Mouse (Mus musculus): ENCODE measurements at regions not wholly inside any gene's neighbourhood (a gene's known extent, or its start where the extent isn't known, plus 50 kb on each side); places are given as distances from the start of the nearest gene placed in this dataset.

DNA sequence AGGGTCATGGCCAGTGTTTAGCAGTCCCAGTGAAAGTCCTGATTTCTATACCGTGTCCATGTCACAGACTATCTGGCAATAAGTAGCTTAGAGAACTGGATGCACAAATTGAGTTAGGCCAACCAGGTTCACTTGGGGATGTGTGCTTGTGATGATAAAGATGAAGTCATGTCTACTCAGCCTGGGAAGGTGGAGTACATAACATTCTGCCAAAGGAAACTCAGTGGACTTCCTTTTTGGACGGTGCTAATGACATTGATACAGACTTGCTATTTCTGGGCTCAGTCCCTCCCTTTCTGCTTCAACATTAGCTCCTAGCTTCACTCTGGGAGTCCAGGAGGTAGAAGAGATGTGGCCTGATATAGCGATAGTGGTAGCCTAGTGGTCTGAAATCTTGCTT lies 240.7 kb upstream of the Tbx18 start:
- Histone ChIP-seq H3K9ac (ENCODE audit: control insufficient read depth, low read depth, low read length, poor library complexity, severe bottlenecking) (no peak overlapping the region), H3K9me3 (replicated peaks; ENCODE audit: insufficient read depth, low read length) (no peaks in the 10 kb centered on the region), H3K4me1 (ENCODE audit: control insufficient read depth in 1 of 2, insufficient read depth in 2 of 2, low read length in 2 of 2) (no peaks in the 10 kb centered on the region), H3K27ac (ENCODE audit: control insufficient read depth, low read depth, low read length) (no peak overlapping the region), H3K27me3 (ENCODE audit: control insufficient read depth in 1 of 2, insufficient read depth in 2 of 2, low read length in 2 of 2) (no peaks in the 10 kb centered on the region), H3K79me2 (ENCODE audit: control insufficient read depth, insufficient read depth, low read length, poor library complexity) (no peaks in the 10 kb centered on the region), H3K36me3 (ENCODE audit: control insufficient read depth in 1 of 2, insufficient read depth in 2 of 2, low read length in 2 of 2) (no peaks in the 10 kb centered on the region), H3K4me3 (ENCODE audit: control insufficient read depth in 1 of 2, insufficient read depth in 1 of 2, low read depth in 2 of 2, low read length in 2 of 2) (no peak overlapping the region)
- no peak for DNase-seq (ENCODE audit: low read depth, low spot score)
- TF ChIP-seq USF2 (IDR thresholded peaks at IDR 0.05; ENCODE audit: borderline replicate concordance in 1 of 2, insufficient read depth in 1 of 2, low read depth in 1 of 2, low read length in 2 of 2) (no peak), MYB (IDR thresholded peaks at IDR 0.05; ENCODE audit: low read depth, low read length) (no peak), GABPA (IDR thresholded peaks at IDR 0.05; ENCODE audit: low read depth, low read length) (no peak), SIN3A (IDR thresholded peaks at IDR 0.05; ENCODE audit: low read length) (no peak), SMC3 (IDR thresholded peaks at IDR 0.05; ENCODE audit: low read depth, low read length) (no peak), MAFK (IDR thresholded peaks at IDR 0.05; ENCODE audit: borderline replicate concordance, low read depth, low read length) (no peak), CTCF (IDR thresholded peaks at IDR 0.05 in 2 of 3, conservative IDR thresholded peaks at IDR 0.05 in 1 of 3; ENCODE audit: control insufficient read depth in 1 of 3, insufficient read depth in 1 of 3, low read depth in 2 of 3, low read length in 3 of 3, poor library complexity in 1 of 3, severe bottlenecking in 1 of 3) (no peak), CHD1 (IDR thresholded peaks at IDR 0.05; ENCODE audit: low read depth, low read length) (no peak), UBTF (IDR thresholded peaks at IDR 0.05; ENCODE audit: borderline replicate concordance, insufficient read depth, low read depth, low read length) (no peak), MYC (IDR thresholded peaks at IDR 0.05; ENCODE audit: low read depth, low read length) (no peak)

DNA sequence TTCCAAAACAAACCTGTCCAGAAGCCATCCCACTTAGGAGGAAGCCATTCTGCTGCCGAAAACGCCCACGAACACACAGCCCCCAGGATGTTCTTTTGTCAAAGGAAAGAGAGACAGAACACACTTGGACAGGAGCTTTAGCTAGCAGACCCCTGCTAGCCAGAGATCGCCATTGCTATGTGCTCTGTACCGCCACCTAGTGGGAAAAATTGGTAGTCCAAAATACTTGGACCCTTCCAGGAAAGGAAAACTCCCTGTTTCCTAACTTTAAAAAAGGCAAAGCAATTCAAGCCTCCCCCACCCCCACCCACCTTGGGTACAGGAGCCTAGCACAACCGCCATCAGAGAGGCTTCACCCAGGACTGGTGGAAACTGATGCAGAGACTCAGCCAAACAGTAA lies 242.5 kb upstream of the Tbx18 start:
- no peaks in the 10 kb centered on the region for H3K4me1 ChIP-seq (ENCODE audit: control insufficient read depth in 1 of 2, insufficient read depth in 2 of 2, low read length in 2 of 2)
- H3K9ac ChIP-seq (ENCODE audit: control insufficient read depth, low read depth, low read length, poor library complexity, severe bottlenecking): no peak overlapping the region
- TF ChIP-seq ZMIZ1 (IDR thresholded peaks at IDR 0.05; ENCODE audit: low read depth, low read length): no peak
- TF ChIP-seq CTCF (IDR thresholded peaks at IDR 0.05 in 2 of 3, conservative IDR thresholded peaks at IDR 0.05 in 1 of 3; ENCODE audit: control insufficient read depth in 1 of 3, insufficient read depth in 1 of 3, low read depth in 2 of 3, low read length in 3 of 3, poor library complexity in 1 of 3, severe bottlenecking in 1 of 3): peak in 1 of 3 experiments; percentile 15; a peak in 2 of 6 replicates
- no peak for TF ChIP-seq MAX (IDR thresholded peaks at IDR 0.05; ENCODE audit: low read length)
- H3K27ac ChIP-seq (ENCODE audit: control insufficient read depth, low read depth, low read length): no peak overlapping the region
- no peaks in the 10 kb centered on the region for H3K9me3 ChIP-seq (replicated peaks; ENCODE audit: insufficient read depth, low read length)
- H3K27me3 ChIP-seq (ENCODE audit: control insufficient read depth in 1 of 2, insufficient read depth in 2 of 2, low read length in 2 of 2): no peaks in the 10 kb centered on the region
- DNase-seq (ENCODE audit: low read depth, low spot score): no peak
- no peak overlapping the region for H3K4me3 ChIP-seq (ENCODE audit: control insufficient read depth in 1 of 2, insufficient read depth in 1 of 2, low read depth in 2 of 2, low read length in 2 of 2)
- no peaks in the 10 kb centered on the region for H3K79me2 ChIP-seq (ENCODE audit: control insufficient read depth, insufficient read depth, low read length, poor library complexity)
- H3K36me3 ChIP-seq (ENCODE audit: control insufficient read depth in 1 of 2, insufficient read depth in 2 of 2, low read length in 2 of 2): no peaks in the 10 kb centered on the region

DNA sequence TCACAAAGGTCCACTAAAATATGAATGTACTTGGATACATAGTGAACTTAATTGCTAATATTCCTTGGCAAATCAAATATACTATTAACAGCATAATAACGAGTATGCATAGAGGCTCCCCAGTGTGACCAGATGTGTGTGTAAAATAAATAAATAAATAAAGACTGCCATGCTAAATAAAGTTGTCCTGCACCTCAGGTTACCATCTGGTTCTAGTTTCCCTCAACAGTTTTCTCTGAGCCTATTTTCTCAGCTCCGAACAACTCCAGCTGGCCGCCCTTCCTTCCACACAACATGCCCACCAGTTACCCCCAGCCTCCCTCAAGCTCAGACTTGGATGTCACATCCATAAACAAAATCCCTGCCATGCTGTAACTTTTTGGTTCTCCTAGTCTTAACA lies 253.8 kb upstream of the Tbx18 start:
- no peak overlapping the region for H3K4me3 ChIP-seq (ENCODE audit: control insufficient read depth in 1 of 2, insufficient read depth in 1 of 2, low read depth in 2 of 2, low read length in 2 of 2)
- TF ChIP-seq SIN3A (IDR thresholded peaks at IDR 0.05; ENCODE audit: low read length) (no peak), MAFK (IDR thresholded peaks at IDR 0.05; ENCODE audit: borderline replicate concordance, low read depth, low read length) (no peak), ZMIZ1 (IDR thresholded peaks at IDR 0.05; ENCODE audit: low read depth, low read length) (no peak), BHLHE40 (IDR thresholded peaks at IDR 0.05; ENCODE audit: borderline replicate concordance, low read depth, low read length) (no peak)
- H3K9me3 ChIP-seq (replicated peaks; ENCODE audit: insufficient read depth, low read length): no peaks in the 10 kb centered on the region
- DNase-seq (ENCODE audit: low read depth, low spot score): no peak
- H3K9ac ChIP-seq (ENCODE audit: control insufficient read depth, low read depth, low read length, poor library complexity, severe bottlenecking): no peak overlapping the region
- H3K36me3 ChIP-seq (ENCODE audit: control insufficient read depth in 1 of 2, insufficient read depth in 2 of 2, low read length in 2 of 2): no peaks in the 10 kb centered on the region
- H3K4me1 ChIP-seq (ENCODE audit: control insufficient read depth in 1 of 2, insufficient read depth in 2 of 2, low read length in 2 of 2): no peaks in the 10 kb centered on the region
- no peaks in the 10 kb centered on the region for H3K79me2 ChIP-seq (ENCODE audit: control insufficient read depth, insufficient read depth, low read length, poor library complexity)
- no peak overlapping the region for H3K27ac ChIP-seq (ENCODE audit: control insufficient read depth, low read depth, low read length)
- no peaks in the 10 kb centered on the region for H3K27me3 ChIP-seq (ENCODE audit: control insufficient read depth in 1 of 2, insufficient read depth in 2 of 2, low read length in 2 of 2)
